Mouse (Mus musculus): ENCODE measurements at regions not wholly inside any gene's neighbourhood (a gene's known extent, or its start where the extent isn't known, plus 50 kb on each side); places are given as distances from the start of the nearest gene placed in this dataset.

DNA sequence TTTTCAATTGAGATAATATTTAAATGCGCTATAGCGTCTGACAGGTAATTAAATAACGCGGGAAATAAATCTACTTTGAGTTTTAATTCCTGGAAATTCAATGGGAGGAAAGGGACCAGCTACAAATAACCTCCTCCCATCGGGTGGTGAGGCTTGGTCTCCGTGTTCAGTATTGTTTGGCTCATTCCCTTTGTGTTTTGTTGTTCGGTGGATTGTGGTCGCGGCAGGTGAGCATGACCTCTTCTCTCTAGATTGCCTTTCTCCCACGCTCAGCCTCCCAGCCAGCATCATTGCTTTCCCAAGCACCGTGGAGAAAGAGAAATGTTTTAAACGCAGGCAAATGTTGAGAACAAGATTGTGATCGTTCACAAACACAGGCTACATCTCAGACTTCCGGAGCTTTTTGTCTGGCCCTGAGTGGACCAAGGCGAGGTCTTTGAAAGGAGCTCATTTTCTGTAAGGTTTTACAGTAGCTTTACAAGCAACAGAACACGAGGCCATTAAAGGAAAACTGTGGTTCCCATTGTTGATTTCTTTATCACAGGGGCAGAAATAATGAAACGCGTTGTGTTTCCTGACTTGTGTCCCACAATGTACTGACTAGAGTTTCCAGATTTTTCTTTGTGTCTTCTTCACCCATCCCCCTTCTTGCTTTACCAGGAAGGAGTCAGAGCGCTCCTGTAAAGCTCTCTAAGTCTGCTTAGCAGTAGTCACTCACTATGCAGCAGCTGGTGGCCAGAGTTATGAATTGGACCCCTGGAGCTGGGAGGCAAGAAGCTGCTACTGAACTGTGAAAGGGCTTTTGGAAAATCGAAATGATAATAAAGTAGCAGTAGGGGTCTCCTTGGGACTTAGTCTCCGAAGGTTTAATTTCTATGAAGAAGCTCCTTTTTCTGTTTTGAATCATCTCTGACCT is 337.7 kb downstream of the Galc start:
- no peak for DNase-seq (ENCODE audit: low spot score in 2 of 2)

DNA sequence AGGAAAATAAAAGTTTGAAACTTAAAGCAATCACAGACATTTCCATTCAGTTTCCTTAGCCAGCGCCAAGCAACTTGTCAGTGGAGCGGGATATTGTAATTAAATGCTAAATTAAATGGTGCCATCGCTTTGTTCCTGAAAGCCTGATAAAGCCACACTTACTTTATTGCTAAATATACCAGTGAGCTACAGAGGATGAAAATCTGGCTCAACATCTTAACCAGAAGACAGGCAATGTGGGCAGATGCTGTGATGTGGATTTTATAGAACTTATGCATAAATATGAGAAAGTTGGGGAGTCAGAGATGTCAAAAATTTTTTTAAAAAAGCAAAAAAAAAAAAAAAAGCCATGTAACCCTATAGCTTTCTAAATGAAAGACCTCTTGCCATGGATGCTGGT is 340.8 kb downstream of the Galc start:
- no peak for DNase-seq (ENCODE audit: low spot score in 2 of 2)

DNA sequence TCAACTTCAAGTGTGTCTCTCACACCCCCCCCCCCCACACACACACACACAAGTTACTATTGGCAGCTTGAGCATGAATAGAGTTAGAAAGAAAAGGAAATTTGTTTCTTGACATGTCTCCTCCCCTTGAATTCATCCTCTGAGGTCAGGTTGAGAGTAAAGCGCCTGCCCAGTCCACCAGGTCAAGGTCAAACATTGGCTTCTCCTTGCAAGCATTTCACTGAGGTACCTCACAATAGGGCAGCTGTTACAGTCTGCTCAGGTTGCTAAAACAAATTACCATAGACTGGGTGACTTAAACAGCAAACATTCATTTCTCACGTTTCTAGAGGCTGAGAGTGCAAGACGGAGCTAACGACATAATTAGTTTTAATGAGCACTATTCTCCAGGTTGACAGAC is 344.2 kb downstream of the Galc start:
- no peak for DNase-seq (ENCODE audit: low spot score in 2 of 2)

DNA sequence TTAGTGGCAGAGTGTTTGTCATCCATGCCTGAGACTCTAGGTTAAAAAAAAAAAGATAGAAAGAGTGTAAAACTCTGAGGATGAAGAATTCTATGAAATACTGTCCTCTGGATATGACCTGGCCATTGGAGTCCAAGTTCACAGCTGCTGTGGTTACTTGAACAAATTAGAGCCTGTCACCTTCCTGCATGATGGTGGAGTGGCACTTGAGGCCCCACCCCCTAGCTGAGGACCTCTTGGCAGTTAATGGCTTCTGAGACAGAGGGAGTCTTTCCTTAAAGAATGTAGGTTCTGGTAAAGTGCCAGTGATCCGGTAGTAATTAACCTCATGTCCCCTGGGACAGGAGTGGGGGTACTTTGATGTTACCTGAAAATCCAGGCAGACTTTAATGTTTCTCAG is 346.5 kb downstream of the Galc start:
- DNase-seq (ENCODE audit: low spot score in 2 of 2): no peak

DNA sequence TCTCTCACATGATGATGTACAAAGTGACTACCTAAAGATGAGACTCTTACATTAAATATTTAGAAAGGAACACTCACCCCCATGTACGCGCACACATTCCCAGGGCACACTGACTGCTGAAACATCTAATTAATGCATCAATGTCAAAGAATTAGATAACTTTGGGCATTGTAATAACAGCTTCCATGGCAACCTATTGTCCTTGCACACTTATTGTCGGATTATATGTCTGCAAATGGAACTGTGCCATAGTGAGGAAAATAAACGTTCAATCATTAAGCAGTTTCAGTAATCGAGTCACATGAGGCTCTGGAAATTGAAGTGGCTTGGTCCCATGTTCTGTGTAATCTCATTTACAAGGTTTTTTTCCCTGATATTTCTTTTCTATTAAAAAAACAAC is 360.0 kb downstream of the Galc start:
- no peak for DNase-seq (ENCODE audit: low spot score in 2 of 2)

DNA sequence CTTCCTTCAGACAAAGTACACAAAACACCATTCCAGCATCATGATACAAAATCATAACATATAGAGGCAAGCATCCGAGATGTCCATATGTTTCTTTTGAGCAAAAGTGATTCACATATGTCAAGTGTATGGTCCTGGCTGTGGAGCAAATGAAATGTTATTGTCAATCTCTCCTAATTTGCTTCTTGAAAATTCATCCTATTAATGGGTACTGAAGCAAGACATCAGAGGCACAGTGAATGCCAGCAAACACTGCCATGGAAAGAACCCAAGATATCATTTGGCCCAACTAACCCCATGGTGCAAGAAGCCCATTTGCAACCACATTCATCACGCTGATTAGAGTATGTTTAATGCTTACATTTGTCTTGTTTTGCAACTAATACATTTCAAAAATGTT is 361.1 kb downstream of the Galc start:
- DNase-seq (ENCODE audit: low spot score in 2 of 2): no peak

DNA sequence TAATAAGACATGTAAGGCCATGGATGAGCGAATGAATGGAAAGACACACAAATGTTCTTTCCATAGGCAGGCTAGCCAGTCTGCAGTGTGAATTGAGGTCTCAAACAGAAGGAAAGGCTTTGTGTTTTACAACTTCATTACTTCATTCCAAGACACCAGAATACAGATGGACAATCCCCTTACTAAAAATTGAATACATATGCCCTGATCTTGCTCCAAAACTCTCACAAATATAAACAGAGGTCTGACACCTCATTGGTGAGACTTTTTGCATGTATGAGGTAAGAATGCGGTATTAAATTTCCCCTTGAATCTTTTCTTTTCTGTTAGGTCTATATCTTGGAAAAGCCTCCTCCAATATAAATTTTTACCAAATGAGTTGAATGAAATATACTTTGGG is 363.3 kb downstream of the Galc start:
- no peak for DNase-seq (ENCODE audit: low spot score in 2 of 2)

DNA sequence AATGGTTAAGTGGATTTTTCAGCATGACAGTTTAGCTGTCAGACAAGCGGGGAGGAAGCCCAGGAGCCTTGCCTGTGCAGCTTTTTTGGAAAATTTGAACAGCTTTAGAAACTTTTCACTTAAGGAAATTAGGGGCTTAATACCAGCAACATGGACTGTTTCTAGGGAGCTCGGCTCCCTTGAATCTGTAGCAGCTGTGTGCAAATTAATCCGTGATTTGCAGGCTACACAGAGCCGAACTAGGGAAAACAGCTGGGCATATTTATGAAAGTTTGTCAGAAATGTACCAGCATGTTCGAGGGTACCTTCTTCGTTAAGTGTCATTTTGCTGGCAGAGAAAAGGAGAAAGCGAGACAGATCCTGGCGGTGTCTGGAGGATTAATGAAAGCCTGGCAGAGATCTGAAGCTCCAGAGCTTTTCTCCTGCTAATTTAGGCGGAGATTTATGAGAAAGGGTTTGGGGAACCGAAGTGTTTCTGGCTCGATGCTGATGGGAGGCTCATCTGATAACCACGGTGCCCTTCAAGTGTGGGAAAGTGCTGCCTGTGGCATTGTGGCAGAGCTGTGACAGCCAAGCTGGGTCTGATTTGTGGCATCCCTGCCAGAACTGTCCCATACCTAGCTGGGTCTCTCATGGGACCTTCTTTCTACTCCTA is 370.3 kb downstream of the Galc start:
- DNase-seq (ENCODE audit: low spot score in 2 of 2): no peak

DNA sequence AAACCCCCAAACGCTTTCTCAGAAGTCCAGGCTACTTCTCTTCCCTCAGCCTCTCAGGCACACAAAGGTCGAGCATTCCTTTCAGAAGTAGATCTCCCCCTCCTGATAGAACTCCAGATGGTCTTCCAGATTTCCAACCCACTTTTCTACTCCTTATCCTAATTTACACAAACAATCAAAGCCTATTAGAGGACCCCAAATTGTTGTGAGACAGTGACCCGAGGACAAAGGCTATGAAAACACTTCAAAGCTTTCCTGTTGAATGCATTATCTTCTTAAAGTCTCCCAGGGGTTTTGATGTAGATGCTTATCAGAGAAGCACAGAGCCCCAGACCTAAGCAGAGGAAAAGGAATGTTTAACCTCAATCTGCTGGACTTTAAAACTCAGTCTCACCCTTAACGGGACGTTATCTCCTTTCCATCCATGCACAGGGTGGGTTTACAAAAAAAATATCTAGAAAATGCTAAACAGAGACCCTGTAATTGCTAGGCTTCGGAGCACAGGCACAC is 370.9 kb downstream of the Galc start:
- no peak for DNase-seq (ENCODE audit: low spot score in 2 of 2)

DNA sequence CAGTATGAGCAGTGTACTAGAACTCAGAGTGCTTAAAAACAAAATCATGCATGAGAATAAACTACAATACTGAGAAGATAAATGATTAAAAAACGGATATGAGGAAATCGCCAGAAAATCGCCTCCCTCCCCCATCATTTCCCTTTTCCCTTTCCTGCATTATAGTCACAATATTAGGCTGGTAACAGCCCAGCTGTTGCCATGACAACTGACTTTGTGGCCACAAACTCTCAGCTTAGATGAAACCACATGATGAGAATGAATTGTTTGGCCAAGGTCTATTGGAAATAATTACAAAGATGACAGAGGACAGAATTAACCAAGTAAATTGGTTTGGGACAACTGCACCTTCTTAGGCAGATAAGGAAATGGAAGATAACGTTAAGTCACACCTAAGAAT is 376.8 kb downstream of the Galc start:
- DNase-seq (ENCODE audit: low spot score in 2 of 2): no peak

DNA sequence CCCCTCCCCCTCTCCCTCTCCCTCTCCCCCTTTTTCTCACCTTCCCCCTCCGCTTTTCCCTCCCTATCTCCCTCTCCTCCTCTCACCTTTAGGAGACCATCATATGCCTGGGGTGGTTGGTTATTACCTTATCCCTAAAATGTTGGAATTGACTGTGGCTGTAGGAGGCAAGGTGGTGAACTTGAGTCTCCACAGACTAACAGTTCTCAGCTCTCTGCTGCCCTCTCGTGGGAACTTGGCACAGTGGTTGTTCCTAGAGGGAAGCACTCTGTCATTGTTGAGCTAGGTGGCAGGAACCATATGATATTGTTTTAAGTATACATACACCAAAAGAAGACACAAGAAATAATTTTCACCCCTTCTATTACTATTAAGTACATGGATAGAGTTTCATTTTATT is 386.9 kb downstream of the Galc start:
- peak; percentile 15 to 69 for DNase-seq (ENCODE audit: low spot score in 2 of 2)

DNA sequence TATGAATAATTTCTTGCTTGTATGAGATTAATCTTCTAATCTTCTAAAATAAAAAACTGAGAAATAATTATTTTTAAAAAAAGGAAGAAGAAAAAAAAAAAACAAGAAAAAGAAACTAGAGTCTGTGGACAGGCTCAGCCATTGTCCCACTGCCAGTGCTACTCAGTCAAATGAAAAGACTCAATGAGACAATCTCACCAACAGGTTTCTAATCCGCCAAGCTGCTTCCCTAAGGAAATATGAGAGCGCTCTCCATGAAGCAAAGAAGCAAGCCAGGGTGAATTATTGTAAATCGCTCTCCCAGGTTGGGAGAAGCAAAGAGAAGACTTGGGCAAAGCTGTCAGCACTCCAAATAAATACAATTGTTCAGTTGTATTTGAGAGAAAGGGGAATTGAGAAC is 396.3 kb downstream of the Galc start:
- no peak for DNase-seq (ENCODE audit: low spot score in 2 of 2)

DNA sequence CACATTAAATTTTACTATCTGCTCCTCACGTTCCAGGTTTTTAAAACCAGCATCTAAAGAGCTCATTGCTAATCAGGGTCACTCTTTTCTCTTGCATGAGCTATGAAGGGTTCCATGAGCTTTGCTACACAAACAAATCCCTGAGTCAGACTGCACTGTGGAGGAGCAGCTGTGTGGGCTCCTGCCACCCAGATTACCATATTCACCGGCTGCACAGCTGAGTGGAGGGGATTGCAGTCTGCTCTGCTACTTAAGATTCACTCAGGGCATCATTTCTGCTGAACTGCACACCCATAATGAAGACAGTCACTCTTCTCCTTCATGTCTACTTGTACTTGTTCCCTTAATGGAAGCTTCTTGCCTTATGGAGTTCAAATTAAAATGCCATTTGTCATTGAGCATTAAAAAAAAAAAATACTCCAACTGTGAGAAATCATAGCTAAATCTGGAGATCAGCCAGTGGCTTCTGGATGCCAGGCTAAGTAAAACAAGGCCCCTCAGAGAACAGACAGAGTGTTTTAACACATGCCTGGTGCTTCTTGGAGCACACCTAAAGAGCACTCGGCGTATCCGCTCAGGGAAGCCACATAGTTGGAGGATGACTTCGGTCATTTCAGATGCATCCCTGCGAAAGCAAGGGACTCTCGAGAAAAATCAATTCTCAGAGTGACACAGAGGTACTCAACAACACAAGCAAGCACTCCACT is 422.9 kb downstream of the Galc start:
- no peak for DNase-seq (ENCODE audit: low spot score in 2 of 2)

DNA sequence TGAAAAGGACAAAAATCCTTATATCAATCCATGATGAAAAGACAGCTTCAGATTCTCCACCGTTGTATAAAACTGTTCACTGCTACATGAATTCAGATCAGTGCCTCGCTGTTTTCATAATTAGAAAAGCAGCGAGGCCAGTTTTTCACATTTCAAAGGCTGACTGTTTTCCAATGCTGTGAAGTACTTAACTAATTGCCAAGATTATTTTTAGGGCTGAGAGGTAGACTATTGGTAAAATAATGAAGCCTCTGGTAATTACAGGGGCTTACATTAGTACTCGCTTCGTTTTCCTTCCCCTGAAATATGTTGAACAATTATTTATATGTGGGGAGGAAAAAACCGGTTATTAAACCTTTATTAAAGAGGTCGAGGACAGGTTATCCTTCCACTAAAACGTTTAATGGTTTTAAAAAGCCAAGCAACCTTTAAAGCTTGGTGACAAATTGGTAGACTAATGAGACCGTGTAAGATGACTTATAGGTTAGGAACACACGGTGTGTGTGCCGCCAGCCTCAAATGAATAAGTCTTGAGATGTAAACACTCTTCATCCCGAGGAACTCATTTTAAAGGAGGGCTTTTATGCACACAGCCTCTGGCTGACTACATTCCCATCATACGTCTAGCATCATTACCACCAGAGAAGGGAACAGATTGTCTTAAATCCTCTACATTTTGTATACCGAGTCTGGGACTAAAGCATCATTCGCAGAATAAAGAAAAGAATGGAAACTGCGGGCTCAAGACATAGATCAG is 465.7 kb downstream of the Galc start:
- no peak for DNase-seq (ENCODE audit: low spot score in 2 of 2)

DNA sequence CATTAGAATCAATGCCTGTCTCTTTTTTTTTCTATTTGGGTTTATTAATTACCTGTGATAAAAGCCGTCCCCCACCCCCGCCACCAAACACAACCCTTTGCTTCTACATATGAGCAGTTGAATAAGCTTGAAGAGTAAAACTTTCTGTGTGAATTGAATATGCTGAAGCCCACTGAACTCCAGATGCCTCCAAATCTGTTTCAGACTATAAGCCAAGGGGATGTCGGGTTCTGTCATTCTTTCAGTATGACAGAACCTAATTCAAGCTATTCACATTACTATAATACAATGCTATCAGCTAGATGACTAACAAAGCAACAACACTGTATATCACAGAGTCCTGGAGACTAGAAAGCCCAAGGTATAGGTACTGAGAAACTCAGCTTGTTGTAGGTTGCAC is 475.8 kb downstream of the Galc start:
- no peak for DNase-seq (ENCODE audit: low spot score in 2 of 2)

DNA sequence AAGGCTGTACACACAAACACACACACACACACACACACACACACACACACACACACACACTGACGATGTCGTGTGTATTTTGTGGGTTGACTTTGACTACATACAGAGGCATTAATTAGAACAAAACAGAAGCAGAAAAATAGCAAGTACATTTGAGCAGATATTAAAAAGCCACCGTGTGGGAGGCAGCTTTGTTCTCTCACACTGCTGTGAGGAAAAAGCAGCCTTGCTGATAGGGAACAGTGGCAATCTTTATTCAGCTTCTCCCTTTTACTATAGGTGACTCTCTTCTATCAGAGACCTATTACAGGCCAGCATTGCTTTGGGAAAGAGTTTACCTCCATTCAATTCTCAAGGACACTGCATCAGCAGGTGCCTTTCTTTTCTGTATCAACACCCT is 500.1 kb downstream of the Galc start:
- no peak for DNase-seq (ENCODE audit: low spot score in 2 of 2)

DNA sequence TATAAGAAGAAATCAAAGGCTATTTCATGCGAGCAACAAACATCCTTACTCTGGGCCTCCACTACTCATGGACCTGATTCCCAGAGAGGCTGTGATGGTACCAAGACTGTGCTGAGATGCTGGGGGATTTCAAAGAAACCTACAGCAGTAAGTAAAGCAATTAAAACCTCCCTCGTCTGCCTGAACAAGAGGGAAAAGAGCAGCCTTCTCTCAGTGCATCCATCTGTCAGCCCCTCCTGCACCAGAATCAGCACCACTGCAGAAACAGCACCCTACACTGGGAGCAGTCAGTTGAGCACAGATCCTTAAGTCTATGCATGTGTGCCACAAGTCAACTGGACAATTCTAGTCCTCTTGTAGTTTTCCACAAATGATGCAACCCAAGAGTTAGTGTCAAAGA is 500.6 kb downstream of the Galc start:
- no peak for DNase-seq (ENCODE audit: low spot score in 2 of 2)

DNA sequence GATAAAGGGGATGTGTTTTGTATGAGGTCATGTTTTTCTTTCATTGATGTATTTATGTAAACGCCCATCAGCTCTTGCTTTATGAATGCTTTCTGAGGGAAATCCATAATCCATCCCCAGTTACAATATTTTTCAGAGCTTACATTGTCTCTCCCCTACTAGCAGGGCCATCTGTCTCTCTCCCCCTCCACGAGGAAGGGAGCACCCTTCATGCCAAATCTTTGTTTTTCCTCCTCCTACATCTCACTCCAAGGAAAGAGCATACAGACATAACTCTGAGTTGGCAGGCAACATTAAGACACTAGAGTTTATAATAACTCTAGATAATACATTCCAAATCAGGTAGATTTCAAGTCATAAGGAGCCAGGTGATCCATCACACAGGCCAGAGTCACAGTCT is 509.1 kb downstream of the Galc start:
- DNase-seq (ENCODE audit: low spot score in 2 of 2): no peak

DNA sequence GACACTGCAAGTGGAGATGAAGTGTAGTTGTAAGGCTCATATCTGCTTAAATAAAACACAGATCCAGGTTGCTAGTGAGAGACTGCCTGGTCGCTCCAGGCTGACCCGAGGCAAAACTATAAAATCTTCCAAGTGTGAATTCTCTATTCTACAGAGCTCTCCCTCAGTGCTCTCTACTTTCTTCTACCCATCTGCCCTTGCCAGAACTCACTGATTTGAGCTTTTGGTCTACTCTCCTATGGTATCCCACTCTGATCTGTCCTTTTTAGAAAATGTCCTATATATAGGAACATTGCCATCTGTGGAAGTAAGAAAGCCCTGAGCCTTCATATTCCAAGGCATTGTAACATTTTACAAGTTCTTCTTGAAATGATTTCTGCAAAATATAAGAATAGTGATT is 518.3 kb downstream of the Galc start:
- no peak for DNase-seq (ENCODE audit: low spot score in 2 of 2)

DNA sequence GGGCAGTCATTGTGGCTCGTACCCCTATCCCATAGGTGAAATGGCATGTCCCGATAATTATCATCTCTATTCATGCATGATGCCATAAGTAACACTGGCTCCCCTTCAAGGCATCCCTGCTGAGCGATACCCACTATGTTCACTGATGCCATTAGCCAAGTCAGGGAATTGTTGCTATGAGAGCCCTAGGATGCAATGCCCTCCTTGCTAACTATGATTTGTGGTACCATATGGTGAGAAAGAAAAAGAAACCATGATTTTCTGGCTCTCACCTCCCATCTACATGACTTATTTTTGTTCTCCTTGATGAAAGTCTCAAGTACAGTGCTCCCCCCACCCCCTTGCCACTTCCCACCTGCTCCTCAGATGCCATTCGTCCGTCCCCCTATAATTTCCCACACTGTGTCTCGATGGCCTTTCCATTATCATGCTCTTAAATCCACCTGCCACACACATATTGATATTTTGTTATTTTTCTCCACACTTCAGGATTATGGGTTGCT is 527.1 kb downstream of the Galc start:
- no peak for DNase-seq (ENCODE audit: low spot score in 2 of 2)

DNA sequence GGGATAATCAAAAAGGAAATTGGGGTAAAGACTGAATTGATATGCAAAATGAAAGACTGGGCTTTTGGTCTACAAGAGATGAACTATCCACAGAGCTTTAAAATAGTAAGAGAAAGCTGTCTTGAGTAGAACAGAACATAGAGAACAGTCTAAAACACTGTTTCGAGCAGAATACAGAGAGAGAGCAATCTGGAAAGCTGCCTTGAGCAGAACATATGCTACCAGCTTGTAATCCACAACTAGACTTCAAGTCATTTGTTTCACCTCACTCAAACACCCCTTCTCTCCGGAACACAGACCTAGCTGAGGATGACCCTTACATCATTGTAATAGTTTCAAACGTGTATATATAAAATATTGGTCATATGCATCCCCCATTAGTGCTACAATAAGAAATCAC is 538.7 kb downstream of the Galc start:
- no peak for DNase-seq (ENCODE audit: low spot score in 2 of 2)

DNA sequence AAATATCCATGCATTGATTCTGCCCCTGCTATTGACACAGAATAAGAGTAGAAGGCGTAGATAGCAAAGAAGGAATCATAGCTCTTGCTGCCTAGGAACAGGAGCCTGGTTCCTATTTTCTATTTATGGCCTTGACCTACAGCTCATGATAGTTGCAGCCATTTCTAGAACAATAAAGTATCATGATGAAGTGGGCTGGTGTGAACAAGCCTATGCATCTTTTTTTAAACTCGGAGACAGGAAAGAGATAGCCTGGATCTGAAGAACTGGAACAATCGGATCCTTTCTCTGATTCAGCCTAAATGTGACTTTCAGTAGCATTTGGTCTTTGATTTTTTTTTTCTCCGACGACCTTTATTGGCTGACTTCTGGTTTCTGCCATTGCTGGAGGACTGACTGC is 541.4 kb downstream of the Galc start:
- no peak for DNase-seq (ENCODE audit: low spot score in 2 of 2)
